Mouse (Mus musculus) lung, postnatal 36 days (tissue): ENCODE measurements around the gene Atf6b.

Experiments used
- DNase-seq: peaks from one replicate; pipeline ENCODE4 v3.0.0; 2022; ENCODE audit warnings: mixed read lengths

The Atf6b gene

GRCm38 (mm10) chr17:34700671-34701071 is 53.7 kb downstream of the Atf6b start:
- DNase-seq, result no peak
